Mouse (Mus musculus): ENCODE data around the gene Rrp7a. TPM values are rescaled to one million over a fixed set of nuclear protein-coding genes. Genes with fewer than 3 reads are reported as not detected.

The Rrp7a gene
- polyA plus RNA-seq, 2 experiments from 2014 or later: 75.7 to 97.2 TPM

Other genes with a start within 250 kb of the Rrp7a start
- 10 to 100 TPM; 15.9 to 19.7 TPM for gene Tcf20, start 134.9 kb downstream of the Rrp7a start, polyA plus RNA-seq (2017; shearing (Covaris generic))
- 1 to 10 TPM in 1 of 2 experiments, under 1 TPM in 1; 0.22 to 1.1 TPM for gene Nfam1, start 89.5 kb downstream of the Rrp7a start, polyA plus RNA-seq (2017; shearing (Covaris generic))
- gene Serhl, start 33.3 kb downstream of the Rrp7a start, polyA plus RNA-seq (2017; shearing (Covaris generic)): 10 to 100 TPM; 81.9 to 88.8 TPM
- gene Poldip3, start 26.6 kb upstream of the Rrp7a start, polyA plus RNA-seq (2017; shearing (Covaris generic)): 100 to 1,000 TPM; 168 to 222 TPM
- 100 to 1,000 TPM in 1 of 2 experiments, 10 to 100 TPM in 1; 62.0 to 116 TPM for gene Cyb5r3, start 49.8 kb upstream of the Rrp7a start, polyA plus RNA-seq (2017; shearing (Covaris generic))
- gene A4galt, start 129.0 kb upstream of the Rrp7a start, polyA plus RNA-seq (2017; shearing (Covaris generic)): not detected
- 10 to 100 TPM in 1 of 2 experiments, 1 to 10 TPM in 1; 9.3 to 14.6 TPM for gene Arfgap3, start 227.4 kb upstream of the Rrp7a start, polyA plus RNA-seq (2017; shearing (Covaris generic))